Mouse (Mus musculus) hindbrain, embryonic 10.5 days (tissue): ENCODE results near the gene Mylk3. TPM values are rescaled to one million over a fixed set of nuclear protein-coding genes. Genes with fewer than 3 reads are reported as not detected.
A peak's percentile ranks its signal among the peaks of the same experiment; 100 is the strongest.

Experiments
- DNase-seq: peaks from one replicate; pipeline ENCODE4 v3.0.0-alpha.2; 2017; ENCODE audit warnings: low spot score
- H3K27ac ChIP-seq: fragments of 300-500 bp; sonication (generic); 2 replicates; pipeline ENCODE4 v1.5.1; 2016; ENCODE audit warnings: mild to moderate bottlenecking, moderate library complexity
- H3K27me3 ChIP-seq: fragments of 300-500 bp; sonication (generic); 2 replicates; pipeline ENCODE4 v1.6.1; 2016; ENCODE audit warnings: mild to moderate bottlenecking; ENCODE audit not compliant: poor library complexity, insufficient read depth, severe bottlenecking
- H3K36me3 ChIP-seq: fragments of 300-500 bp; sonication (generic); 2 replicates; pipeline ENCODE4 v1.6.1; 2016; ENCODE audit warnings: mild to moderate bottlenecking, moderate library complexity
- H3K4me1 ChIP-seq: fragments of 300-500 bp; sonication (generic); replicated peaks from 2 replicates; pipeline ENCODE4 v1.6.1; 2016; ENCODE audit warnings: mild to moderate bottlenecking
- H3K4me3 ChIP-seq: fragments of 300-500 bp; sonication (generic); 2 replicates; pipeline ENCODE4 v1.5.1; 2016; ENCODE audit warnings: mild to moderate bottlenecking, moderate library complexity
- H3K9me3 ChIP-seq: fragments of 300-500 bp; sonication (generic); 2 replicates; pipeline ENCODE4 v1.6.1; 2016; ENCODE audit warnings: mild to moderate bottlenecking, moderate library complexity
- WGBS: fragments of 180-500 bp; shearing (Covaris S2); methylation state at CpG from one replicate; pipeline ENCODE4 v1.1.7; 2016; 5-methylcytosine and 5-hydroxymethylcytosine counted together
- polyA plus RNA-seq: library from polyadenylated mRNA; unstranded; fragments of >200 nt; fragmentation: Nextera tagmentation; extraction: Ambion mirVana; gene quantifications from 2 replicates; pipeline ENCODE4 v1.2.1, GENCODE M21; 2016

Mylk3 gene
- polyA plus RNA-seq, 1 experiment from 2014 or later = 1.2 TPM

GRCm38 (mm10) chr8:85405961-85406360 is 19.8 kb upstream of the Mylk3 start:
- peaks cover 12% of the 10 kb centered on the region for H3K4me1 ChIP-seq
- DNase-seq = no peak
- WGBS = 69% methylated on average over 10 of the region's 10 CpGs
- H3K27me3 ChIP-seq = no peaks in the 10 kb centered on the region
- H3K27ac ChIP-seq = peak overlapping the region; percentile 51
- H3K36me3 ChIP-seq = peaks cover 21% of the 10 kb centered on the region; the same call in 1 of the 2 replicates
- H3K4me3 ChIP-seq = no peak overlapping the region
- H3K9me3 ChIP-seq = no peaks in the 10 kb centered on the region

GRCm38 (mm10) chr8:85405418-85405817 is 19.3 kb upstream of the Mylk3 start:
- Histone ChIP-seq H3K27me3 (no peaks in the 10 kb centered on the region), H3K4me3 (no peak overlapping the region), H3K36me3 (peaks cover 16% of the 10 kb centered on the region; the same call in 1 of the 2 replicates), H3K9me3 (no peaks in the 10 kb centered on the region), H3K27ac (peak overlapping the region; percentile 51), H3K4me1 (peaks cover 12% of the 10 kb centered on the region)
- DNase-seq = peak; percentile 14
- 54% methylated on average over 3 of the region's 3 CpGs for WGBS

- H3K4me3 ChIP-seq = no peak overlapping the region
- no peaks in the 10 kb centered on the region for H3K27me3 ChIP-seq
- no peak for DNase-seq
- no peaks in the 10 kb centered on the region for H3K4me1 ChIP-seq
- 85% methylated on average over 4 of the region's 4 CpGs for WGBS
- no peaks in the 10 kb centered on the region for H3K9me3 ChIP-seq
- H3K36me3 ChIP-seq = no peaks in the 10 kb centered on the region
- H3K27ac ChIP-seq = no peak overlapping the region
Measured at GRCm38 (mm10) chr8:85398548-85398947, 12.4 kb upstream of the Mylk3 start.

- Histone ChIP-seq H3K4me3 (no peak overlapping the region), H3K27me3 (no peaks in the 10 kb centered on the region), H3K36me3 (no peaks in the 10 kb centered on the region), H3K4me1 (no peaks in the 10 kb centered on the region), H3K27ac (no peak overlapping the region), H3K9me3 (no peaks in the 10 kb centered on the region)
- DNase-seq = peak; percentile 44
- WGBS = 48% methylated on average over 5 of the region's 5 CpGs
Measured at GRCm38 (mm10) chr8:85397508-85397907, 11.4 kb upstream of the Mylk3 start.

- no peaks in the 10 kb centered on the region for H3K4me1 ChIP-seq
- H3K27ac ChIP-seq = no peak overlapping the region
- H3K4me3 ChIP-seq = no peak overlapping the region
- no peak for DNase-seq
- no peaks in the 10 kb centered on the region for H3K27me3 ChIP-seq
- no peaks in the 10 kb centered on the region for H3K36me3 ChIP-seq
- 87% methylated on average over 5 of the region's 5 CpGs for WGBS
- no peaks in the 10 kb centered on the region for H3K9me3 ChIP-seq
Measured at GRCm38 (mm10) chr8:85396432-85397079, 10.4 kb upstream of the Mylk3 start.

GRCm38 (mm10) chr8:85395681-85396431 is 9.7 kb upstream of the Mylk3 start:
- H3K27me3 ChIP-seq = no peaks in the 10 kb centered on the region
- no peak overlapping the region for H3K27ac ChIP-seq
- DNase-seq = no peak
- no peak overlapping the region for H3K4me3 ChIP-seq
- H3K36me3 ChIP-seq = no peaks in the 10 kb centered on the region
- no peaks in the 10 kb centered on the region for H3K9me3 ChIP-seq
- 88% methylated on average over 8 of the region's 8 CpGs for WGBS
- no peaks in the 10 kb centered on the region for H3K4me1 ChIP-seq

- H3K27ac ChIP-seq = no peak overlapping the region
- H3K36me3 ChIP-seq = no peaks in the 10 kb centered on the region
- no peak for DNase-seq
- H3K27me3 ChIP-seq = no peaks in the 10 kb centered on the region
- WGBS = 84% methylated on average over 3 of the region's 3 CpGs
- H3K4me1 ChIP-seq = no peaks in the 10 kb centered on the region
- no peaks in the 10 kb centered on the region for H3K9me3 ChIP-seq
- H3K4me3 ChIP-seq = no peak overlapping the region
Measured at GRCm38 (mm10) chr8:85395017-85395416, 8.9 kb upstream of the Mylk3 start.

- WGBS = 95% methylated on average over 6 of the region's 6 CpGs
- Histone ChIP-seq H3K4me3 (no peak overlapping the region), H3K36me3 (no peaks in the 10 kb centered on the region), H3K27me3 (no peaks in the 10 kb centered on the region), H3K27ac (no peak overlapping the region), H3K9me3 (no peaks in the 10 kb centered on the region), H3K4me1 (no peaks in the 10 kb centered on the region)
- DNase-seq = no peak
Measured at GRCm38 (mm10) chr8:85393199-85393598, 7.1 kb upstream of the Mylk3 start.

GRCm38 (mm10) chr8:85391438-85391837 is 5.3 kb upstream of the Mylk3 start:
- 80% methylated on average over 1 of the region's 1 CpGs for WGBS
- no peak for DNase-seq
- no peaks in the 10 kb centered on the region for H3K36me3 ChIP-seq
- H3K4me3 ChIP-seq = no peak overlapping the region
- no peaks in the 10 kb centered on the region for H3K4me1 ChIP-seq
- no peak overlapping the region for H3K27ac ChIP-seq
- H3K9me3 ChIP-seq = no peaks in the 10 kb centered on the region
- no peaks in the 10 kb centered on the region for H3K27me3 ChIP-seq

- H3K9me3 ChIP-seq = no peaks in the 10 kb centered on the region
- 78% methylated on average over 4 of the region's 4 CpGs for WGBS
- H3K4me3 ChIP-seq = no peak overlapping the region
- DNase-seq = no peak
- no peak overlapping the region for H3K27ac ChIP-seq
- H3K27me3 ChIP-seq = no peaks in the 10 kb centered on the region
- H3K36me3 ChIP-seq = no peaks in the 10 kb centered on the region
- peaks cover 18% of the 10 kb centered on the region; the same call in 1 of the 2 replicates for H3K4me1 ChIP-seq
Measured at GRCm38 (mm10) chr8:85381926-85382325, 4.2 kb downstream of the Mylk3 start.

GRCm38 (mm10) chr8:85380824-85381209 is 5.3 kb downstream of the Mylk3 start:
- H3K27me3 ChIP-seq = no peaks in the 10 kb centered on the region
- H3K27ac ChIP-seq = peak overlapping the region; percentile 63
- DNase-seq = no peak
- H3K9me3 ChIP-seq = no peaks in the 10 kb centered on the region
- no peaks in the 10 kb centered on the region for H3K36me3 ChIP-seq
- no peak overlapping the region for H3K4me3 ChIP-seq
- 80% methylated on average over 8 of the region's 8 CpGs for WGBS
- peaks cover 18% of the 10 kb centered on the region; the same call in 1 of the 2 replicates for H3K4me1 ChIP-seq

- Histone ChIP-seq H3K27ac (peak overlapping the region; percentile 63), H3K4me1 (peaks cover 18% of the 10 kb centered on the region; the same call in 1 of the 2 replicates), H3K36me3 (no peaks in the 10 kb centered on the region), H3K27me3 (no peaks in the 10 kb centered on the region), H3K9me3 (no peaks in the 10 kb centered on the region), H3K4me3 (no peak overlapping the region)
- WGBS = 77% methylated on average over 10 of the region's 10 CpGs
- no peak for DNase-seq
Measured at GRCm38 (mm10) chr8:85380123-85380823, 5.9 kb downstream of the Mylk3 start.
